Mouse (Mus musculus) neural tube, embryonic 14.5 days (tissue): ENCODE measurements at regions not wholly inside any gene's neighbourhood (a gene's known extent, or its start where the extent isn't known, plus 50 kb on each side); places are given as distances from the start of the nearest gene placed in this dataset.

Source experiments
- ATAC-seq: fragments of 200-750 bp; cut with Nextera tagmentation; 2 replicates; pipeline ENCODE4 v1.8.0; 2017; ENCODE audit warnings: low read depth, mild to moderate bottlenecking, moderate TSS enrichment, moderate library complexity
- H3K27ac ChIP-seq: fragments of 300-500 bp; sonication (generic); 2 replicates; pipeline ENCODE4 v1.5.1; 2014; ENCODE audit warnings: low read depth, mild to moderate bottlenecking, control low read depth, low read length, moderate library complexity, mixed read lengths
- H3K27me3 ChIP-seq: fragments of 300-500 bp; sonication (generic); 2 replicates; pipeline ENCODE4 v1.6.1; 2014; ENCODE audit warnings: low read length; ENCODE audit not compliant: control insufficient read depth, insufficient read depth
- H3K36me3 ChIP-seq: fragments of 300-500 bp; sonication (generic); 2 replicates; pipeline ENCODE4 v1.6.1; 2014; ENCODE audit warnings: low read length, mixed read lengths; ENCODE audit not compliant: control insufficient read depth, insufficient read depth
- H3K4me1 ChIP-seq: fragments of 300-500 bp; sonication (generic); 2 replicates; pipeline ENCODE4 v1.6.1; 2014; ENCODE audit warnings: low read length; ENCODE audit not compliant: control insufficient read depth, insufficient read depth
- H3K4me2 ChIP-seq: fragments of 300-500 bp; sonication (generic); 2 replicates; pipeline ENCODE4 v1.6.1; 2014; ENCODE audit warnings: mild to moderate bottlenecking, low read depth, low read length, control low read depth
- H3K4me3 ChIP-seq: fragments of 300-500 bp; sonication (generic); 2 replicates; pipeline ENCODE4 v1.5.1; 2014; ENCODE audit warnings: low read depth, low read length, control low read depth, mixed read lengths
- H3K9ac ChIP-seq: fragments of 300-500 bp; sonication (generic); replicated peaks from 2 replicates; pipeline ENCODE4 v1.6.1; 2014; ENCODE audit warnings: low read depth, mild to moderate bottlenecking, control low read depth, low read length, mixed read lengths
- H3K9me3 ChIP-seq: fragments of 300-500 bp; sonication (generic); 2 replicates; pipeline ENCODE4 v1.6.1; 2016; ENCODE audit warnings: low read length; ENCODE audit not compliant: control insufficient read depth
- WGBS: fragments of 180-500 bp; shearing (Covaris S2); extraction: QIAGEN DNeasy Blood & Tissue Kit; methylation state at CpG from one replicate; pipeline ENCODE4 v1.1.7; 2014; 5-methylcytosine and 5-hydroxymethylcytosine counted together

- no peak overlapping the region; the same call in 1 of the 2 replicates for H3K4me2 ChIP-seq
- H3K4me3 ChIP-seq: no peak overlapping the region
- ATAC-seq: peak; percentile 28; the same call in 1 of the 2 replicates
- H3K9ac ChIP-seq: no peak overlapping the region
- no peaks in the 10 kb centered on the region for H3K9me3 ChIP-seq
- WGBS: 12% methylated on average over 7 of the region's 7 CpGs
- no peaks in the 10 kb centered on the region for H3K36me3 ChIP-seq
- peak overlapping the region; percentile 84 for H3K27ac ChIP-seq
- H3K27me3 ChIP-seq: no peaks in the 10 kb centered on the region
- H3K4me1 ChIP-seq: peaks cover 24% of the 10 kb centered on the region
Measured at GRCm38 (mm10) chr12:29257011-29257734, 271.0 kb upstream of the Myt1l start.

DNA sequence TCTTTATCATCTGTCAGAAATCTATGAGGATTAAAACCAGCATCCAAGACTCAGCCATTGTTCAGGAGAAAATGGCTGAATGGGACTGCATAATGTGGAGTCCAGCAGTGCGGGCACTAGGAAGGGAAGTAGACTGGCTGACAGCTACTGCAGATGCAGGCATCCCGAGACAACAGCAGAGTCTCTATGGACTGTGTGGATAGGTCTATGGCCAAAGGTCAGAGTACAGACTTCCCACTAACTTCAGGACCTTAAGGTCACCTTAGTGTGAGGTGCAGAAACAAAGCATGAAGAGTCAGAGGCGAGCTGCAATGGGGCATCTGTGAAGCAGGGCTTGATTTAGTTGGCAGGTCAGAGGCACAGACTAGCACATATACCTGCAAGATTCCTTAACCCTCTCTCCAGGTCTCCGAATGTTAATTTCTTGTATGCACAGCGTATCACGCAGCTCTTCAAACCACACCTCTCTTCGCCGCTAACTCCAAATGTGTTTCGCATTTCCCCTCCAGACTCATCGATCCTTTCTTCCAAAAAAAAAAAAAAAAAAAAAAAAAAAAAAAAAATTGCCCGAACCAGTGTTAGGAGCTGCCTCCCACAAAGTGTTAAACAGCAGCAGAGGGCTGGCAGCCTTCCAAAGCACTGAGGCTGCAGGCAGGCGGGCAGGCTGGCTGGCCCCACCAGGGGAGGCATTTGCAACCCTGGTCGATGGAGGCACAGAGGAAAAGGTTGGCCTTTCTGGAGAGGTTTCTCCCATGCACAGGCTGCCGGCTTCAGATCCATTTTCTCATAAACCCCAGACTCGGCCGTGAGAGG is 270.2 kb upstream of the Myt1l start:
- Histone ChIP-seq H3K9me3 (no peaks in the 10 kb centered on the region), H3K36me3 (no peaks in the 10 kb centered on the region), H3K27ac (peak overlapping the region; percentile 84), H3K4me1 (peaks cover 24% of the 10 kb centered on the region), H3K4me3 (no peak overlapping the region), H3K27me3 (no peaks in the 10 kb centered on the region), H3K4me2 (no peak overlapping the region; the same call in 1 of the 2 replicates), H3K9ac (peak overlapping the region; percentile 5; the same call in 1 of the 2 replicates)
- peak; percentile 77 for ATAC-seq
- 14% methylated on average over 16 of the region's 16 CpGs for WGBS

DNA sequence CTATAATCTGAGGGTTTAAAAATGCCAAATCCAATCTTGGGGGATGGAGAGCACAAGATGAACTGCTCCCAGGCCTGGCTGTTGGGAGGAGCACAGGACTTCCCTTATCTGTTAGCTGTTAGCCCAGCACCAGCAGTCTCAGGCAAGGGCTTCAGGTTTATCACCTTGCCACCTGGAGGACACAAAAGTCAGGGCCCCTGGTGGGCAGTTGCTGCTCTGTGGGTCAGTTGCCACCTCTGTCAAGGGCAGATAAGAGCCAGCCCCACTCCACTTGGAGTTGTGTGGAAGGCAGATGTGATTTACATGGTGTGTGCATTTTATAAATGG is 269.7 kb upstream of the Myt1l start:
- peak; percentile 59 for ATAC-seq
- Histone ChIP-seq H3K9me3 (no peaks in the 10 kb centered on the region), H3K4me3 (no peak overlapping the region)

GRCm38 (mm10) chr12:29258966-29259365 is 269.2 kb upstream of the Myt1l start:
- H3K4me3 ChIP-seq: no peak overlapping the region
- no peak for ATAC-seq

More for the DNA sequence above, 269.7 kb upstream of the Myt1l start:
- no peak overlapping the region for H3K4me2 ChIP-seq
- H3K27me3 ChIP-seq: no peaks in the 10 kb centered on the region
- peak overlapping the region; percentile 84 for H3K27ac ChIP-seq
- no peaks in the 10 kb centered on the region for H3K36me3 ChIP-seq
- peaks cover 24% of the 10 kb centered on the region for H3K4me1 ChIP-seq
- peak overlapping the region; percentile 5; the same call in 1 of the 2 replicates for H3K9ac ChIP-seq

DNA sequence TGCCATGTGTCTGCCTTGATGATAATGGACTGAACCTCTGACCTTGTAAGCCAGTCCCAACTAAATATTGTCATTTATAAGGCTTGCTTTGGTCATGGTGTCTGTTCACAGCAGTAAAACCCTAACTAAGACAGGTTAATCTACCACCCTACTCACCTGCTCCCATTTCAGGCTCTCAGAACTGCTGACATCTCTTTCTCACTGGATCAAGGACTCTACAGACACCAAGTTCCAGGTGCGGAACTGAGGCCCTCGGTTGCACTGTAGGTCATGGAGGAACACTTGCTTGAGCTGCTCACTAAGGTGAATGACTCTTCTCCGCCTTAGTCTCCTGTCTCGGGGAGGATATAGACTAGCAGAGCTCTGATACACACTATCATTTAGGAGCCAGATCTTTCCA is 254.0 kb upstream of the Myt1l start:
- H3K27me3 ChIP-seq: no peaks in the 10 kb centered on the region
- 92% methylated on average over 4 of the region's 4 CpGs for WGBS
- ATAC-seq: no peak

More at GRCm38 (mm10) chr12:29258966-29259365, 269.2 kb upstream of the Myt1l start:
- H3K27ac ChIP-seq: peak overlapping the region; percentile 84
- WGBS: 60% methylated on average over 7 of the region's 7 CpGs
- no peak overlapping the region for H3K4me2 ChIP-seq
- H3K4me1 ChIP-seq: peaks cover 24% of the 10 kb centered on the region
- H3K9ac ChIP-seq: no peak overlapping the region
- H3K36me3 ChIP-seq: no peaks in the 10 kb centered on the region
- H3K9me3 ChIP-seq: no peaks in the 10 kb centered on the region
- H3K27me3 ChIP-seq: no peaks in the 10 kb centered on the region

DNA sequence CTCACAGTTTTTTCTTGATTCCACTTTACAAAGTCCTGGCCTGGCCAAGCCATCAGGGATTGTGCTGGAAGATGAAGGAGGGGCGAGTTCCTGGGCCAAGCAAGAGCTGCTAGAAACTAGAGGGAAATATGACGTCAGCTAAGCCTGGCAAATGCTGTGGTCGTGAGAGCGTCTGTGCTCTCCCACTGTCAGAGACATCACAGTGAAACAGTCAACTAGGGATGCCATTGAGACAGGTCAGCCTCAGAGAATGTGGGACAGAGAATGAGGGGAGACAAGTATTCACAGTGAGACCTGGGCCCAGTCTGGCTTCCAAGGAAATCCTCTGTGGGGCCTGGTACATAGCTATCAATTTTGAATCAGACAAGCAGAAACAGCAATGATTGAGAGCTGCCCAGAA is 252.5 kb upstream of the Myt1l start:
- Histone ChIP-seq H3K9ac (no peak overlapping the region), H3K27ac (no peak overlapping the region), H3K9me3 (no peaks in the 10 kb centered on the region), H3K4me1 (peaks cover 14% of the 10 kb centered on the region), H3K36me3 (no peaks in the 10 kb centered on the region), H3K27me3 (no peaks in the 10 kb centered on the region), H3K4me2 (no peak overlapping the region), H3K4me3 (no peak overlapping the region)
- ATAC-seq: no peak
- 76% methylated on average over 4 of the region's 4 CpGs for WGBS

More for the DNA sequence above, 254.0 kb upstream of the Myt1l start:
- H3K27ac ChIP-seq: no peak overlapping the region
- H3K9ac ChIP-seq: no peak overlapping the region
- no peaks in the 10 kb centered on the region for H3K9me3 ChIP-seq
- H3K36me3 ChIP-seq: no peaks in the 10 kb centered on the region
- no peak overlapping the region for H3K4me3 ChIP-seq
- no peak overlapping the region for H3K4me2 ChIP-seq
- H3K4me1 ChIP-seq: no peaks in the 10 kb centered on the region

GRCm38 (mm10) chr12:29279631-29280080 is 248.5 kb upstream of the Myt1l start:
- Histone ChIP-seq H3K4me2 (peak overlapping the region; percentile 35), H3K27ac (peak overlapping the region; percentile 95), H3K4me3 (no peak overlapping the region), H3K36me3 (no peaks in the 10 kb centered on the region), H3K27me3 (no peaks in the 10 kb centered on the region), H3K9me3 (no peaks in the 10 kb centered on the region), H3K9ac (peak overlapping the region; percentile 41), H3K4me1 (peaks cover 21% of the 10 kb centered on the region)
- 5% methylated on average over 13 of the region's 13 CpGs for WGBS
- no peak; the same call in none of the 2 replicates for ATAC-seq

DNA sequence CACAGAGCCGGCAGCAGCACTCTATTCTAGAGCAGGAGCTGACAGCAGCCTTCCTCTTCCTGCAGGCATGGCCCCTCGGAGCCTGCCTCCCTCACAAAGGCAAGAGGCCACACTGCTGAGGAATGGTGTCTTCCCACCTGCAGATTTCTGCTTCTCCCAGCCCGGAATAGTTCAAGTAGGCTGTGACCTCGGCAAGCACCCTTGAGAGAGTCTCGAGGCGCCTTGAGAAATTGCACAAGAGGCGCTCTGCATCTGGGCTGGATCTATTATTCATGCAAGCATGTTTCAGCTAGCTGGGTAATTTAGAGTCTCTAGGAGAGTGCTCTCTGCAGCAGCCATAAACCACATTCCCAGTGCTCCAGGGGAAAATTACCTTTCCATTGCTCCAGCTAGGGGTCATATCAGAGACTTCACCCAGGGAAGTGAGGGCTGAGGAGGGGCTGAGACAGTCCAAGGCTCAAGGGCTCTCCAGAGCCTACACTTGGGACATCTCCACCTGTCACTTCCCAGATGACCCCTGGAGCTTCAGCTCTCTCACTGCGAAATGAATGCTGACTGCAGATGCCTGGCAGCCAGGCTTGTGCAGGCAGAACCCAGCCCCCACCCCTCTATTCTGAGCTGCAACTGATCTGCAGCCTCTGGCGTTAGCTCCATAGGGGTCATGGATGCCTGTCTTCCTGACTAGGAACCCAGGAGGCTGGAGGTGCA is 247.9 kb upstream of the Myt1l start:
- peak overlapping the region; percentile 41 for H3K9ac ChIP-seq
- H3K27me3 ChIP-seq: no peaks in the 10 kb centered on the region
- WGBS: 4% methylated on average over 9 of the region's 9 CpGs
- H3K36me3 ChIP-seq: no peaks in the 10 kb centered on the region
- H3K4me3 ChIP-seq: no peak overlapping the region
- peaks cover 21% of the 10 kb centered on the region for H3K4me1 ChIP-seq
- H3K27ac ChIP-seq: peak overlapping the region; percentile 95
- ATAC-seq: peak; percentile 80
- no peaks in the 10 kb centered on the region for H3K9me3 ChIP-seq
- H3K4me2 ChIP-seq: peak overlapping the region; percentile 35
